Mouse (Mus musculus): ENCODE data around the gene Frmd4a. TPM values are rescaled to one million over a fixed set of nuclear protein-coding genes. Genes with fewer than 3 reads are reported as not detected.

The Frmd4a gene
- total RNA-seq, 2 experiments from 2014 or later, result 12.8 to 17.1 TPM

GRCm38 (mm10) chr2:4428407-4428855 is 410.9 kb downstream of the Frmd4a start:
- ATAC-seq (ENCODE audit: poor library complexity, severe bottlenecking), result no peak

GRCm38 (mm10) chr2:4433119-4433518 is 415.6 kb downstream of the Frmd4a start:
- ATAC-seq (ENCODE audit: poor library complexity, severe bottlenecking), result no peak

GRCm38 (mm10) chr2:4435051-4435450 is 417.5 kb downstream of the Frmd4a start:
- ATAC-seq (ENCODE audit: poor library complexity, severe bottlenecking), result no peak

- no peak for ATAC-seq (ENCODE audit: poor library complexity, severe bottlenecking)
These were observed 419.1 kb downstream of the Frmd4a start for GRCm38 (mm10) chr2:4436361-4437231.

- no peak for ATAC-seq (ENCODE audit: poor library complexity, severe bottlenecking)
These were observed 421.2 kb downstream of the Frmd4a start for GRCm38 (mm10) chr2:4438739-4439138.

GRCm38 (mm10) chr2:4439909-4440308 is 422.4 kb downstream of the Frmd4a start:
- no peak for ATAC-seq (ENCODE audit: poor library complexity, severe bottlenecking)

GRCm38 (mm10) chr2:4441840-4442239 is 424.3 kb downstream of the Frmd4a start:
- no peak for ATAC-seq (ENCODE audit: poor library complexity, severe bottlenecking)

GRCm38 (mm10) chr2:4444740-4445139 is 427.2 kb downstream of the Frmd4a start:
- ATAC-seq (ENCODE audit: poor library complexity, severe bottlenecking), result no peak

GRCm38 (mm10) chr2:4445629-4446400 is 428.3 kb downstream of the Frmd4a start:
- no peak for ATAC-seq (ENCODE audit: poor library complexity, severe bottlenecking)

- no peak for ATAC-seq (ENCODE audit: poor library complexity, severe bottlenecking)
These were observed 432.5 kb downstream of the Frmd4a start for GRCm38 (mm10) chr2:4449860-4450480.

- peak; percentile 52; the same call in 1 of the 2 replicates for ATAC-seq (ENCODE audit: poor library complexity, severe bottlenecking)
These were observed 435.3 kb downstream of the Frmd4a start for GRCm38 (mm10) chr2:4452590-4453400.

- ATAC-seq (ENCODE audit: poor library complexity, severe bottlenecking), result no peak
These were observed 437.8 kb downstream of the Frmd4a start for GRCm38 (mm10) chr2:4455097-4456025.

- no peak for ATAC-seq (ENCODE audit: poor library complexity, severe bottlenecking)
These were observed 443.4 kb downstream of the Frmd4a start for GRCm38 (mm10) chr2:4460897-4461296.

GRCm38 (mm10) chr2:4461514-4461913 is 444.0 kb downstream of the Frmd4a start:
- ATAC-seq (ENCODE audit: poor library complexity, severe bottlenecking), result no peak

- ATAC-seq (ENCODE audit: poor library complexity, severe bottlenecking), result no peak
These were observed 445.0 kb downstream of the Frmd4a start for GRCm38 (mm10) chr2:4462480-4462879.

GRCm38 (mm10) chr2:4466084-4466483 is 448.6 kb downstream of the Frmd4a start:
- no peak for ATAC-seq (ENCODE audit: poor library complexity, severe bottlenecking)

- no peak for ATAC-seq (ENCODE audit: poor library complexity, severe bottlenecking)
These were observed 449.8 kb downstream of the Frmd4a start for GRCm38 (mm10) chr2:4467314-4467713.

- ATAC-seq (ENCODE audit: poor library complexity, severe bottlenecking), result no peak
These were observed 455.4 kb downstream of the Frmd4a start for GRCm38 (mm10) chr2:4472760-4473480.
